Mouse (Mus musculus) testis, adult 2 months (tissue): ENCODE results near the gene Slc1a5.

ENCODE experiments used
- CTCF ChIP-seq: fragments of 200-500 bp; IDR thresholded peaks from 2 replicates; pipeline ENCODE4 v1.5.1; 2012; ENCODE audit warnings: low read depth, mild to moderate bottlenecking, inconsistent platforms, low read length, moderate library complexity; ENCODE audit not compliant: control insufficient read depth, insufficient read depth, insufficient replicate concordance
- POLR2A ChIP-seq: fragments of 200-500 bp; IDR thresholded peaks from 2 replicates; pipeline ENCODE4 v1.6.1; 2012; ENCODE audit warnings: low read depth, mild to moderate bottlenecking, inconsistent platforms, low read length, moderate library complexity; ENCODE audit not compliant: control insufficient read depth

GRCm38 (mm10) chr7:16825785-16826184 is 44.6 kb downstream of the Slc1a5 start:
- no peak for TF ChIP-seq POLR2A
- TF ChIP-seq CTCF = no peak
